Mouse (Mus musculus) forebrain, embryonic 16.5 days (tissue): ENCODE measurements around the gene Gm42417. TPM values are rescaled to one million over a fixed set of nuclear protein-coding genes. Genes with fewer than 3 reads are reported as not detected.

ENCODE experiments used
- microRNA-seq: library from miRNA; unstranded; fragments of <30 nt; microRNA quantifications from one replicate; pipeline ENCODE4, GENCODE M21; 2017
- polyA plus RNA-seq: library from polyadenylated mRNA; unstranded; fragments of >200 nt; fragmentation: Nextera tagmentation; extraction: Ambion mirVana; gene quantifications from 2 replicates; pipeline ENCODE4 v1.2.1, GENCODE M21; 2015

Gm42417 gene
- polyA plus RNA-seq, 1 experiment from 2014 or later: 0.42 TPM

Small RNA genes lying within 50 kb of the gene (microRNA-seq; reads per million reads assigned to microRNA genes)
- not detected for gene Gm47280

Other genes with a start within 250 kb of the Gm42417 start
- 3.8 and 4.7 TPM in 2 replicates for gene Arid5a, start 231.7 kb downstream of the Gm42417 start, polyA plus RNA-seq
- 36.1 and 43.0 TPM in 2 replicates for gene Kansl3, start 170.2 kb downstream of the Gm42417 start, polyA plus RNA-seq
- 2.0 and 3.2 TPM in 2 replicates for gene Fer1l5, start 167.1 kb downstream of the Gm42417 start, polyA plus RNA-seq
- gene Lman2l, start 94.2 kb downstream of the Gm42417 start, polyA plus RNA-seq: 62.8 and 67.6 TPM in 2 replicates
- 9.7 and 11.0 TPM in 2 replicates for gene Cnnm4, start 67.8 kb downstream of the Gm42417 start, polyA plus RNA-seq
- 4.8 and 5.8 TPM in 2 replicates for gene Cnnm3, start 27.6 kb downstream of the Gm42417 start, polyA plus RNA-seq
- gene Ankrd23, start 2.5 kb downstream of the Gm42417 start, polyA plus RNA-seq: 9.3 and 13.2 TPM in 2 replicates
- gene Ankrd39, start 8.0 kb upstream of the Gm42417 start, polyA plus RNA-seq: 15.4 and 24.4 TPM in 2 replicates
- gene Sema4c, start 18.9 kb upstream of the Gm42417 start, polyA plus RNA-seq: 35.4 and 37.3 TPM in 2 replicates
- gene Fam178b, start 143.8 kb upstream of the Gm42417 start, polyA plus RNA-seq: 0.34 TPM in 1 of 2 replicates, not detected in the other
- gene Cox5b, start 152.0 kb upstream of the Gm42417 start, polyA plus RNA-seq: 480 and 516 TPM in 2 replicates
- gene 4933424G06Rik, start 170.7 kb upstream of the Gm42417 start, polyA plus RNA-seq: 0.77 TPM in 1 of 2 replicates, not detected in the other
- 101 and 109 TPM in 2 replicates for gene Actr1b, start 175.0 kb upstream of the Gm42417 start, polyA plus RNA-seq
- 1.2 and 1.4 TPM in 2 replicates for gene Zap70, start 222.4 kb upstream of the Gm42417 start, polyA plus RNA-seq